Mouse (Mus musculus) bone marrow macrophage, adult 2 months (primary cell): ENCODE data around the gene Gm8660. TPM values are rescaled to one million over a fixed set of nuclear protein-coding genes. Genes with fewer than 3 reads are reported as not detected.
"Not testable (repeated sequence)": the region's sequence is repeated elsewhere in the genome, so short reads cannot be mapped to it uniquely, and the experiment has no call there.

Source experiments
- H3K27ac ChIP-seq: 2 replicates; pipeline ENCODE4 v1.5.1; 2012; ENCODE audit warnings: low read depth, low read length; ENCODE audit not compliant: insufficient read depth
- H3K4me1 ChIP-seq: 2 replicates; pipeline ENCODE4 v1.6.1; 2012; ENCODE audit warnings: low read length; ENCODE audit not compliant: control insufficient read depth, insufficient read depth
- H3K4me3 ChIP-seq: 2 replicates; pipeline ENCODE4 v1.5.1; 2012; ENCODE audit warnings: mild to moderate bottlenecking, low read length, moderate library complexity; ENCODE audit not compliant: insufficient read depth
- polyA plus RNA-seq: library from polyadenylated mRNA; stranded (reverse); fragments of >200 nt; gene quantifications from 2 replicates; pipeline ENCODE4 v1.2.4, GENCODE M21; 2012; ENCODE audit not compliant: missing spikeins, insufficient read depth, insufficient read length

Gm8660 gene
- polyA plus RNA-seq, result not detected in 2 replicates

DNA sequence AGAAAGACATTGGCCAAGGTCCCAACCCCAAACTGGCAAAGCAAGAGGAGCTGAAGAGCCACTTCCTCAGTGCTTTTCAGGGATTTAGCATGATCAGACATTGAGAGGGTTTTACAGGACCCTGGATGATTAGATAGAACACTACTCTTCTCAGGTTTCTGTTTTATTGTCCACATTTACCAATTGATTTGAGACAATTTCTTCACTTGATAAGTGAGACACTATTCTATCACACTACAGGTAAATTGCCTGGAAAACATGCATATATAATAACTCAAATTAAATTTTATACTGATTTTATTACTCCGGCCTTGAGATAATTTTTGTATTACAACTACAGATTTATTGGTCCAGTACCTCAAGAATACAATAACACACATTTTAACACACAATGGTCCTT, at the start of gene Gm8660:
Gene Gm8660 (minus strand): TSS at position 101 of the 400 bp plus-strand sequence.
- not testable (repeated sequence) for H3K4me1 ChIP-seq, H3K4me3 ChIP-seq, H3K27ac ChIP-seq

DNA sequence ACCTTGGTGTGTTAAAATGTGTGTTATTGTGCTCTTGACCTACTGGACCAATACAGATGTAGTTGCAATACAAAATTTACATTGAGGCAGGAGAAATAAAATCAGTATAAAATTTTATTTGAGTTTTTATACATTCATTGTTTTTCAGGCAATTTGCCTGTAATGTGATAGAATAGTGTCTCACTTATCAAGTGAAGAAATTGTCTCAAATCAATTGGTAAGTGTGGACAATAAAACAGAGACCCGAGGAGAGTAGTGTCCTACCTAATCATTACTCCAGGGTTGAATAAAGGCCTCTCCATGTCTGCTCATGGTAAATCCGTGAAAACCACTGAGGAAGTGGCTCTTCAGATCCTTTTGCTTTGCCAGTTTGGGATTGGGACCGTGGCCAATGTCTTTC, 42.4 kb upstream of the Gm8660 start, which contains the start of gene Vmn1r148:
Gene Vmn1r148 (plus strand): TSS at position 301 of the 400 bp plus-strand sequence.
- not testable (repeated sequence) for H3K4me1 ChIP-seq, H3K4me3 ChIP-seq, H3K27ac ChIP-seq

GRCm38 (mm10) chr7:22329617-22330016, 41.2 kb downstream of the Gm8660 start, which contains the start of gene Gm4187:
Gene Gm4187, minus strand, starts transcription at chr7:22329717.
- not testable (repeated sequence) for H3K27ac ChIP-seq, H3K4me3 ChIP-seq, H3K4me1 ChIP-seq

Other genes starting within 250 kb of the Gm8660 start
- not detected in 2 replicates for gene Gm10666, start 236.3 kb downstream of the Gm8660 start, polyA plus RNA-seq
- gene Vmn1r142, start 207.0 kb downstream of the Gm8660 start, polyA plus RNA-seq, result not detected in 2 replicates
- not detected in 2 replicates for gene Vmn1r143, start 181.7 kb downstream of the Gm8660 start, polyA plus RNA-seq
- gene Gm8653, start 169.8 kb downstream of the Gm8660 start, polyA plus RNA-seq, result not detected in 2 replicates
- gene Gm8453, start 141.6 kb downstream of the Gm8660 start, polyA plus RNA-seq, result not detected in 2 replicates
- gene Gm4187, start 41.3 kb downstream of the Gm8660 start, polyA plus RNA-seq, result not detected in 2 replicates
- not detected in 2 replicates for gene Vmn1r148, start 42.5 kb upstream of the Gm8660 start, polyA plus RNA-seq
- gene Vmn1r149, start 67.2 kb upstream of the Gm8660 start, polyA plus RNA-seq, result not detected in 2 replicates
- not detected in 2 replicates for gene Gm10665, start 93.0 kb upstream of the Gm8660 start, polyA plus RNA-seq
- not detected in 2 replicates for gene Vmn1r151, start 128.6 kb upstream of the Gm8660 start, polyA plus RNA-seq
- gene Vmn1r152, start 151.9 kb upstream of the Gm8660 start, polyA plus RNA-seq, result not detected in 2 replicates
- gene Gm8677, start 163.8 kb upstream of the Gm8660 start, polyA plus RNA-seq, result not detected in 2 replicates
- not detected in 2 replicates for gene Gm4201, start 194.3 kb upstream of the Gm8660 start, polyA plus RNA-seq
- gene Gm4565, start 217.1 kb upstream of the Gm8660 start, polyA plus RNA-seq, result not detected in 2 replicates